Mouse (Mus musculus) embryonic stem cell, embryonic (primary cell): ENCODE measurements around the gene Ldb1.

Experiments used
- CTCF ChIA-PET, 4 experiments: fragments of 300-600 bp in 2 of 4; fragments of 350-600 bp in 2 of 4; sonication (Branson Sonifier 250); formaldehyde crosslinking; loops; one replicate each; lab custom pipeline; 2022; ENCODE audit warnings: inconsistent platforms in 2 of 4; lab: Charles Lee
- POLR2A ChIA-PET, 4 experiments: fragments of 300-600 bp in 2 of 4; fragments of 350-600 bp in 2 of 4; sonication (Branson Sonifier 250); formaldehyde crosslinking; loops; one replicate each; lab custom pipeline; 2022; ENCODE audit warnings: antibody characterized with exemption in 4 of 4, inconsistent platforms in 1 of 4; lab: Charles Lee

The Ldb1 gene

GRCm38 (mm10) chr19:46044993-46045695 is at the start of gene Ldb1:
Gene Ldb1, minus strand, starts transcription at chr19:46045214.
- CTCF ChIA-PET: interaction anchor here in 3 of 4 experiments (0.7 to 2.9 kb wide), 15 partner anchors 8 to 1397 kb away, joined by 3 to 9 read pairs (median 4); partner anchors contain the start of genes Nfkb2 (in 1 of the 3) and Sufu (in 1 of the 3)
- POLR2A ChIA-PET: interaction anchor here (0.5 to 6.6 kb wide), 32 partner anchors 8 to 653 kb away, joined by 3 to 275 read pairs (median 6); partner anchors contain the start of genes Nolc1 (in 3 of the 4), Hps6 (in 2 of the 4), Armh3 (in 1 of the 4) and Fbxl15 (in 1 of the 4)

DNA sequence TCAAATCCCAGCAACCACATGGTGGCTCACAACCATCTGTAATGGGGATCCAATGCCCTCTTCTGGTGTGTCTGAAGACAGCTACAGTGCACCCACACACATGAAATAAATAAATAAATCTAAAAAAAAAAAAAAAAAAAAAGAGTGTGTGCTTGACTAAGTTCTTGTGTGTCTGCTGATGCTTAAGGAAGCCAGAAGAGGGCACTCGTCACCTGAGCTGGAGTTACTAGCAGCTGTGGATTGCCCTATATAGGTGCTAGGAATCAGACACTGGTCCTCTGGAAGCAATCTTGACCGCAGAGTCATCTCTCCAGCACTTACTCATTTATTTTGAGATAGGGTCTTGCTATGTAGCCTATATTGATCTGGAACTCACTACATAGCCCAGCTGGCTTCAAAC is 49.1 kb upstream of the Ldb1 start:
- ChIA-PET CTCF (interaction anchor here (0.6 to 1.4 kb wide), 19 partner anchors 9 to 977 kb away, joined by 3 to 14 read pairs (median 4); partner anchors contain the start of gene Nfkb2 (in 1 of the 4)), POLR2A (interaction anchor here in 2 of 4 experiments (0.6 to 3.1 kb wide), 7 partner anchors 11 to 450 kb away, joined by 3 to 19 read pairs (median 4); no protein-coding TSS in a partner anchor)

- POLR2A ChIA-PET: interaction anchor here in 3 of 4 experiments (1.1 to 3.1 kb wide), 5 partner anchors 9 to 44 kb away, joined by 3 to 19 read pairs (median 6); no protein-coding TSS in a partner anchor
- CTCF ChIA-PET: no interaction called here
Observed at GRCm38 (mm10) chr19:46091641-46092040, 46.6 kb upstream of the Ldb1 start.

- POLR2A ChIA-PET: interaction anchor here in 3 of 4 experiments (0.7 to 2.4 kb wide), 12 partner anchors 9 to 835 kb away, joined by 3 to 11 read pairs (median 4); partner anchors contain the start of genes Ldb1 (in 1 of the 3) and Pprc1 (in 1 of the 3)
- CTCF ChIA-PET: interaction anchor here in 3 of 4 experiments (0.7 to 1.2 kb wide), 7 partner anchors 12 to 553 kb away, joined by 3 to 17 read pairs (median 4); partner anchors contain the start of gene Nolc1 (in 1 of the 3)
Observed at GRCm38 (mm10) chr19:46087871-46088270, 42.9 kb upstream of the Ldb1 start.

- CTCF ChIA-PET: interaction anchor here (0.5 to 2.3 kb wide), 39 partner anchors 8 to 513 kb away, joined by 3 to 13 read pairs (median 3); partner anchors contain the start of genes Nfkb2 (in 2 of the 4), Nolc1 (in 2 of the 4), Cuedc2 (in 1 of the 4) and Gbf1 (in 1 of the 4)
- POLR2A ChIA-PET: interaction anchor here (0.6 to 23.1 kb wide), 14 partner anchors 10 to 272 kb away, joined by 3 to 800 read pairs (median 5); partner anchors contain the start of genes Nolc1 (in 3 of the 4) and Gbf1 (in 1 of the 4)
Observed at GRCm38 (mm10) chr19:46086337-46086736, 41.3 kb upstream of the Ldb1 start.

DNA sequence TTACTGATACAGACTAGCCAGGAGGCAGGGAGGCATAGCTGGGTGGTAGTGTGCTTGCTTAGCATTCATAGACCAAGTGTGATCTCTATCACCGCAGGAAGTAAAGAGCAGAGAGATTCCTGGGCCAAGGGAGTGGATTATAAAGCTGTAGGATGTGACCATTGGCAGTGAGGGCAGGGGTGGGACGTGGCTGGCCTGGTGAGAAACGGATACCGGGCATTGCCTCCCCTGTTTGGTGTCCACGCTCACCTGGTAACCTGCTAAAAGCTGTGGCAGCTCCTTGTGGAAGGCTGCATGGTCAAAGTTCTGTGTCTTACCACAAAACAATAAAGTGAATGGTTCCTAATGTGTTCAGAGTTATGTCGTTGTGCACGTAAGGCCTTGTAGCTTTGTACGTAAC is 40.2 kb upstream of the Ldb1 start:
- ChIA-PET POLR2A (interaction anchor here (0.5 to 23.1 kb wide), 14 partner anchors 9 to 322 kb away, joined by 3 to 800 read pairs (median 6); partner anchors contain the start of gene Nolc1 (in 2 of the 4)), CTCF (interaction anchor here (0.5 to 2.3 kb wide), 13 partner anchors 9 to 480 kb away, joined by 3 to 13 read pairs (median 4); no protein-coding TSS in a partner anchor)

DNA sequence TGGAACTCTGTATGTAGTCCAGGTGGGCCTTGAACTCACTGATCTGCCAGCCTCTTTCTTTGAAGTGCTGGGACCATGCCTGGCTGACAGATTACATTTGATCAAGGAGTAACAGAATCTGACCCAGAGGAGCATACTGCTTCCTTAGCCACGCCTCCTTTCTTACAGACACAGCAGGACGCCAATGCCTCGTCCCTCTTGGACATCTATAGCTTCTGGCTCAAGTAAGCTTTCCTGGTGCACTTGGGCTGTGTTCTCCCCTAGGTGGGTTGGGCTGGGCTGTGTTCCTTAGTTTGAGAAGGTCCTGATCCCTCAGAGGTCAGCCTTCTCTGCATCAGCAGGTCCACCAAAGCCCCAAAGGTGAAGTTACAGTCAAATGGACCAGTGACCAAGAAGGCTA is 33.5 kb upstream of the Ldb1 start:
- POLR2A ChIA-PET: interaction anchor here in 2 of 4 experiments (1.6 to 23.1 kb wide), 4 partner anchors 10 to 41 kb away, joined by 11 to 800 read pairs (median 289); partner anchors contain the start of gene Nolc1 (in 1 of the 2)

GRCm38 (mm10) chr19:46075616-46076607 is 30.9 kb upstream of the Ldb1 start, which contains the start of gene Nolc1:
Gene Nolc1, plus strand, starts transcription at chr19:46075863.
- ChIA-PET CTCF (interaction anchor here in 3 of 4 experiments (0.6 to 2.6 kb wide), 7 partner anchors 10 to 233 kb away, joined by 3 to 9 read pairs (median 3); no protein-coding TSS in a partner anchor), POLR2A (interaction anchor here (0.5 to 24.5 kb wide), 47 partner anchors 1 to 983 kb away, joined by 3 to 800 read pairs (median 5); partner anchors contain the start of genes Ldb1 (in 3 of the 4), Sufu (in 3 of the 4), Gbf1 (in 2 of the 4) and Cuedc2 (in 1 of the 4))

More for the DNA sequence above, 33.5 kb upstream of the Ldb1 start:
- CTCF ChIA-PET: interaction anchor here in 2 of 4 experiments (0.6 to 1.4 kb wide), 3 partner anchors 8 to 783 kb away, joined by 3 read pairs; no protein-coding TSS in a partner anchor

DNA sequence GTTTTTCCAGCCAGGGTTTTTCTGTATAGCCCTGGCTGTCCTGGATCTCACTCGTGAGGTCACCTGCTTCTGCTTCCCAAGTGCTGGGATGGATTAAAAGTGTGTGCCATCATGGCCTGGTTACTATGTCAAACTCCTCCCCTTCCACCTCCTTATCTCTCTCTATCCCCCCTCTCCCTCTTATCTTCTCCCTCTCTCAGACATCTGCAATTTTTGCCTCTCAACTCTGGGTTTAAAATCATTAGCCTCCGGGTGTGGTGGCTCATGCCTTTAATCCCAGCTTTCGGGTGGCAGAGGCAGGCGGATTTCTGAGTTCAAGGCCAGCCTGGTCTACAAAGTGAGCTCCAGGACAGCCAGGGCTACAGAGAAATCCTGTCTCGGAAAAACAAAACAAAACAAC is 29.3 kb upstream of the Ldb1 start:
- POLR2A ChIA-PET: interaction anchor here (0.6 to 24.5 kb wide), 26 partner anchors 1 to 1016 kb away, joined by 3 to 800 read pairs (median 6); partner anchors contain the start of genes Ldb1 (in 2 of the 4), Nolc1 (in 1 of the 4), Pitx3 (in 1 of the 4) and Pprc1 (in 1 of the 4)

GRCm38 (mm10) chr19:46073285-46073684 is 28.3 kb upstream of the Ldb1 start:
- POLR2A ChIA-PET: interaction anchor here (0.5 to 24.5 kb wide), 34 partner anchors 2 to 1122 kb away, joined by 3 to 800 read pairs (median 5); partner anchors contain the start of genes Ldb1 (in 2 of the 4), Actr1a (in 1 of the 4), Cuedc2 (in 1 of the 4) and Gbf1 (in 1 of the 4)
- CTCF ChIA-PET: interaction anchor here in 1 of 4 experiments (1.1 to 1.6 kb wide), 4 partner anchors 9 to 28 kb away, joined by 3 to 7 read pairs (median 4); no protein-coding TSS in a partner anchor

More for the DNA sequence above, 29.3 kb upstream of the Ldb1 start:
- CTCF ChIA-PET: interaction anchor here in 3 of 4 experiments (0.7 to 1.6 kb wide), 5 partner anchors 10 to 95 kb away, joined by 3 to 7 read pairs (median 4); no protein-coding TSS in a partner anchor

DNA sequence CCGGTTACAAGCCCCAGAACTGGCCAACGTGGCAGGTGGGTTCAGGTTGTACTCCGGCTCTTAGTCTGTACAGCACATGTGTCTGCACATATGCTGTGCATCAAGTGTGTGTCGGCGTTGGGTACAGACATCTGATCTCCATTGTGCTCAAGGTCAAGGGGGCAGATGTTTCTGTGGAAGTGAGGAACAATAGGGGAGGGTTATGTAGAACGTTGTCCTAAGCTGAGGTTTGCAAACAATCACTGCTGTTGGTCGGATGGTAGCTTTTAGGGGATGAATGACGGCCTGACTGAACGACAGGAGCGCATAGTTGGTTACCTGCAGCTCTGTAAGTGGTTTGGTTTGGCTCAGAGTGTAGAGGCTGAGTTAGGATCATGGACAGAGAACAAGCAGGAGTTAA is 23.0 kb upstream of the Ldb1 start:
- CTCF ChIA-PET: interaction anchor here in 1 of 4 experiments (0.7 kb wide), 1 partner anchor 104 kb away, joined by 4 read pairs; no protein-coding TSS in a partner anchor

DNA sequence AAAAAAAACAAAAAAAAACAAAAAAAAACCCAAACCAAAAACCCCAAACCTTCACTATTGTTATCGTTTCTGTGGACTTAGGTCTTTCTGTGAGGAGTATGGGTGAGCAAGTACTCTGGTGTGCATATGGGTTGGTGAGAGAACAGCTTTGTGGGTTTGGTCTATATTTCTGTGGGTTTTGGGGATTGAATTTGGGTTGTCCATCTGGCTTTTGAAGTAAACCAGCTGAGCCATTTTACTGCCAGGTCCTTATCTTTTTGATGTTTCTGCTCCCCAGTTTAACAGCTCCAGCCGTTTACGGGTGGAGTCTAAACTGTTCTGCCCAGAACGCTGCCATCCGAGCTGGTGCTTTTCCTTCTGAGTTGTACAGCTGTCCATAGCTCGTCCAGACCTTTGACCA is 15.8 kb upstream of the Ldb1 start:
- POLR2A ChIA-PET: interaction anchor here (0.8 to 24.5 kb wide), 13 partner anchors 10 to 278 kb away, joined by 3 to 800 read pairs (median 8); partner anchors contain the start of genes Ldb1 (in 2 of the 4), Nolc1 (in 2 of the 4), Pprc1 (in 2 of the 4) and Mgea5 (in 1 of the 4)

More for the DNA sequence above, 23.0 kb upstream of the Ldb1 start:
- POLR2A ChIA-PET: interaction anchor here (0.6 to 24.5 kb wide), 21 partner anchors 2 to 456 kb away, joined by 3 to 800 read pairs (median 5); partner anchors contain the start of genes Ldb1 (in 2 of the 4), Nolc1 (in 2 of the 4), Actr1a (in 1 of the 4) and Fbxl15 (in 1 of the 4)

DNA sequence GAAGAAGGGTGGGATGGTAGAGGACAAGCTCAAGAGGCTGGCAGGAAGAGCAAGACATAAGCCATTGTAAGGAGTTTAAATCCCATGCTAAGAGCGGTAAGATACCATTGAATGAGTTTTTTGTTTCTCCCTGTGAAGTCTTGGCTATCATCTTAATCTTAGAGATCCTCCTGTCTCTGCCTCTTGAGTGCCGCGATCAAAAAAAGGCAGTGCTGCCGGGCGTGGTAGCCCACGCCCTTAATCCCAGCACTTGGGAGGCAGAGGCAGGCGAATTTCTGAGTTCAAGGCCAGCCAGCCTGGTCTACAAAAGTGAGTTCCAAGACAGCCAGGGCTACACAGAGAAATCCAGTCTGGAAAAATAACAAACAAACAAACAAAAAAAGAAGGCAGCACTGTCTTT is 13.5 kb upstream of the Ldb1 start:
- CTCF ChIA-PET: no interaction called here
- POLR2A ChIA-PET: interaction anchor here in 3 of 4 experiments (0.6 to 24.5 kb wide), 15 partner anchors 9 to 338 kb away, joined by 4 to 800 read pairs (median 8); partner anchors contain the start of genes Ldb1 (in 2 of the 3), Nolc1 (in 2 of the 3), Pprc1 (in 2 of the 3) and Sufu (in 1 of the 3)

More for the DNA sequence above, 15.8 kb upstream of the Ldb1 start:
- CTCF ChIA-PET: interaction anchor here in 3 of 4 experiments (0.6 to 2.2 kb wide), 4 partner anchors 15 to 221 kb away, joined by 5 to 6 read pairs (median 6); no protein-coding TSS in a partner anchor

- POLR2A ChIA-PET: interaction anchor here (0.6 to 24.5 kb wide), 39 partner anchors 9 to 1121 kb away, joined by 3 to 800 read pairs (median 4); partner anchors contain the start of genes Ldb1 (in 4 of the 4), Nolc1 (in 4 of the 4), Pprc1 (in 2 of the 4) and Actr1a (in 1 of the 4)
- CTCF ChIA-PET: interaction anchor here in 3 of 4 experiments (0.6 to 1.8 kb wide), 3 partner anchors 11 to 15 kb away, joined by 3 to 7 read pairs (median 6); partner anchors contain the start of gene Ldb1 (in 1 of the 3)
Observed at GRCm38 (mm10) chr19:46056947-46057607, 12.1 kb upstream of the Ldb1 start.
